25 mouse cellular contexts compared by ENCODE assay signal in genomic region chr6:136113639-136114410, GRCm38 (mm10). TPM values are rescaled to one million over a fixed set of nuclear protein-coding genes. Genes with fewer than 3 reads are reported as not detected.
DNase-seq lines count a peak whose midpoint lies in the region; TF ChIP-seq lines count a peak whose summit lies in the region.
"Had no signal": no experiment of that assay in that cellular context is flagged by ENCODE, and none has a peak within 500 bp of the region (broad histone marks: within the 10 kb centered on the region; RNA-seq: fewer than 3 reads in every experiment).

No protein-coding gene starts in this region.

- no peak for TF ChIP-seq CTCF in layer of hippocampus, adult 2 months (conservative IDR thresholded peaks at IDR 0.05)

- H3K27ac ChIP-seq in layer of hippocampus, adult 2 months: 0 out of 2 replicates have a peak overlapping the region, but pooled peaks have one; percentile 7
- H3K27ac ChIP-seq: embryonic facial prominence, embryonic 10.5 days; embryonic facial prominence, embryonic 13.5 days; forebrain, embryonic 12.5 days; forebrain, embryonic 15.5 days; hindbrain, embryonic 10.5 days; hindbrain, embryonic 13.5 days had no signal

- H3K4me3 ChIP-seq in layer of hippocampus, adult 2 months: no peak overlapping the region
- H3K4me3 ChIP-seq: embryonic facial prominence, embryonic 10.5 days; embryonic facial prominence, embryonic 13.5 days; erythroblast, embryonic 14.5 days; forebrain, embryonic 12.5 days; forebrain, embryonic 15.5 days; hindbrain, embryonic 10.5 days; hindbrain, embryonic 13.5 days had no signal

- no peak for DNase-seq in layer of hippocampus, adult 2 months (ENCODE audit: low spot score in 2 of 2)
- DNase-seq in layer of hippocampus, postnatal 14 days (ENCODE audit: low spot score in 2 of 2): no peak
- DNase-seq in Muller cell, postnatal 12 days (ENCODE audit: inconsistent ontology term): peak; percentile 38
- peak; percentile 85 for DNase-seq in ZHBTc4 (ENCODE audit: low read depth, low spot score)
- no peak for DNase-seq in frontal cortex, postnatal 25 days (ENCODE audit: low spot score in 2 of 2)
- DNase-seq in embryo, embryonic 10 days (ENCODE audit: low spot score): no peak
- DNase-seq: adrenal gland, adult 2 months; adrenal gland, postnatal 14 days; cerebellum, adult 11 months; cerebellum, adult 2 months; cerebellum, adult 9-11 months; cerebellum, postnatal 25 days; embryo, embryonic 11 days; gastrocnemius, postnatal 10 days; gastrocnemius, postnatal 36 days; heart, postnatal 36 days had no signal

RNA-seq across cellular contexts. Expression of gene Grin2b, which starts 59.5 kb away (rescaled TPM):
- 100 to 1,000 TPM; 343 to 387 TPM for total RNA-seq in layer of hippocampus, adult 2 months (2021)
- total RNA-seq in layer of hippocampus, postnatal 14 days (2021): 100 to 1,000 TPM; 348 to 384 TPM
- total RNA-seq: common myeloid progenitor, adult 5-6 weeks; granulocyte monocyte progenitor cell, adult 5-6 weeks; heart, postnatal 36 days had no signal

Comparison
In these comparisons a context has a peak if more than half of its experiments do, and no peak if none do; other contexts are left out.
1. DNase-seq: peak in Muller cell, postnatal 12 days (single experiment) and ZHBTc4 (single experiment); none in layer of hippocampus, adult 2 months (0 of 2), layer of hippocampus, postnatal 14 days (0 of 2), frontal cortex, postnatal 25 days (0 of 2) and embryo, embryonic 10 days (single experiment).